Mouse (Mus musculus): ENCODE results near the gene Olfr484.
"Not testable (repeated sequence)": the region's sequence is repeated elsewhere in the genome, so short reads cannot be mapped to it uniquely, and the experiment has no call there.

Olfr484 gene

DNA sequence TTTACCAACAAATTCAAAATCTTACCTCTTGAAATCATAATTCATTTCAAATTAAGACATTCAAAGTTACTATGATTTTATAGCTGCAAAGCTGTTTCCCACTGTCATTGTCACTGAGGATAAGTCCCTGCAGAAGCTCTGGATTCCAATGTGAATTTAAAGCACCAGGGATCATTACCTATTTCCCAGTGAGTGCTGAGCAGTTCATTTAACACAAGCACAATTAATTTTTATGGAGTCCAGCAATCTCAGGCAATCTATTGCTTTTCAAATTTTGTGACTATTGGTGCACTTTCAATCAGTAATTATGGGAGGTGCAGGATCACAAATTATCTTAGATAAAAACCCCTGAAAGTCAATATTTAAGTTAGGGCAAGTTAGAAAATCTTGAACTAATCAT, at the start of gene Olfr484:
Gene Olfr484, minus strand, starts transcription at position 101 of the 400 bp plus-strand sequence.
- no peak for DNase-seq (ENCODE audit: low spot score)

DNA sequence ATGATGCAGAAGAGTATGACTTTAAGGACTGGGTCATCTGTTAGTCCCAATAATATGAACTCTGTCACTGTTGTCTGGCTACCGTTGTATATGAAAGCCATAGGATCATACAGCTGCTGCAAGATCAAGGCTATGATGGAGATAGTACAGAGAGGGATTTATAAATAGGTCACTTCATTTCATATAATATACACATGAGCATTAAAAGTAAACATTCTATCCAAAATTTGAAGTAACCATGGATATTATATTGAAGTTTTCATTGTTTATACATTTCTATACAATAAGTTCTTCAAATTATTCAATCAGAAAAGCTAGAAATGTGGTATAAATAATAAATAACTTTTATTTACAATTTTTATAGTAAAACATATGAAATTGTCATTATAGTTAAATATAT, 45.4 kb upstream of the Olfr484 start, which contains the start of gene Olfr486:
Gene Olfr486, minus strand, starts transcription at position 101 of the 400 bp plus-strand sequence.
- not testable (repeated sequence) for DNase-seq (ENCODE audit: low spot score)

DNA sequence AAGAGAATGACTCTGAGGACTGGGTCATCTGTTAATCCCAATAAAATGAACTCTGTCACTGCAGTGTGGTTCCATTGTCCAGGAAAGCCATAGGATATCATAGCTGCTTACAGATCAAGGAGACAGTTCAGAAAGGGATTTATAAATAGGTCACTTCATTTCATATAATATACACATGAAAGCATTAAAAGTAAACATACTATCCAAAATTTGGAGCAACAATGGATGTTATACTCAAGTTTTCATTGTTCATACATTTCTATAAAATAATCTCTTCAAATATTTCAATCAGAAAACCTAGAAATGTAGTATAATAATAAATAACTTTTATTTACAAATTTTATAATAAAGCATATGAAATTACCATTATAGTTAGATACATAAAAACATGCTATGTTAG, 32.5 kb upstream of the Olfr484 start, which contains the start of gene Olfr485:
Gene Olfr485, minus strand, starts transcription at position 101 of the 400 bp plus-strand sequence.
- DNase-seq (ENCODE audit: low spot score), result no peak

DNA sequence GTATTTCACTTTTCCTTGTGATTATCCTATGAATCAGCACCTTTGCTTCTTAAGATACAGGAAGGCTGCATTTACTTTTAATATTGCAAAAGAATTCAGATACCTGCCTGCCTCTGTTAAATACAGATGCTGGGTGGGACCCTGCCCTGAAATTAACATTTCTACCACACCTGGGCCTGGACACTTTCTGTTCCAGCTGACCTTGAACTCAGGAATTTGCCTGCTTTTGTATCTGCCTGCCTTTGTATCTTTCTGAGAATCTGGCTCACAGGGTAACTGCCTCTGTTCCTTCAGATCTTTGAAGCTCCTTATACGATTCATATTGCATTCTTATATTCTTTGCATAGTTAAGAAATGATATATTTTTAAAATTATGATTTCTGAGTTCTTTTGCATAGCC, 5.8 kb downstream of the Olfr484 start:
- DNase-seq (ENCODE audit: low spot score), result no peak

DNA sequence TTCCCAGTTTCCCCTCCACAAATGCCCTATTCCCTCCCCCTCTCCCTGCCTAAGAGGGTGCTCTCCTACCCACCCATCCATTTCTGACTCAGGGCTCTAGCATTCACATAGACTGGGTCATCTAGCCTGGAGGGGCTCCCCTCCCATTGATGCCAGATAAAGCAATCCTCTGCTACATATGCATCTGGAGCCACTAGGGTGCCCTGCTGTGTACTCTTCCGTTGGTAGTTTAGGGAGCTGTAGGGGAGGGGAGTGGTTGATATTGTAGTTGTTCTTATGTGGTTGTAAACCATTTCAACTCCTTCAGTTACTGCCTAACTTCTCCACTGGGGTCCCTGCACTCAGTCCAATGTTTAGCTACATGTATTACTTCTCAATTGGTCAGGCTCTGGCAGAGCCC, 6.6 kb downstream of the Olfr484 start:
- DNase-seq (ENCODE audit: low spot score), result no peak

DNA sequence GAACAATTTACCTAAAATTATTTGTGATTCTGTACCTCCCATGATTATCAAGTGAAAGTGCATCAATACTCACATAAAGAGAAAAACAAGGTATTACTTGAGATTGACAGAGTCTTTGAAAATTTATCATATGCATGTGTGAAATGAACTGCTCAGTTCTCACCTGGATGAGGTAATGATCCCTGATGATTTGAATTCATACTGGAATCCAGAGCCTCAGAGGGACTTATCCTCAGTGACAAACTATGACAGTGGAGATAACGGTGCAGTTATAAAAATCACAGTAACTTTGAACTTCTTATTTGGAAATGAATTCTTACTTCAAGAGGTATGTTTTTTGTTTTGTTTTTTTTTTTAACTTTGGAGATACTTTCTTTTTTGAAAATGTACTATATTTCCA, 26.7 kb downstream of the Olfr484 start, which contains the start of gene Olfr483:
Gene Olfr483, plus strand, starts transcription at position 301 of the 400 bp plus-strand sequence.
- DNase-seq (ENCODE audit: low spot score), result no peak

DNA sequence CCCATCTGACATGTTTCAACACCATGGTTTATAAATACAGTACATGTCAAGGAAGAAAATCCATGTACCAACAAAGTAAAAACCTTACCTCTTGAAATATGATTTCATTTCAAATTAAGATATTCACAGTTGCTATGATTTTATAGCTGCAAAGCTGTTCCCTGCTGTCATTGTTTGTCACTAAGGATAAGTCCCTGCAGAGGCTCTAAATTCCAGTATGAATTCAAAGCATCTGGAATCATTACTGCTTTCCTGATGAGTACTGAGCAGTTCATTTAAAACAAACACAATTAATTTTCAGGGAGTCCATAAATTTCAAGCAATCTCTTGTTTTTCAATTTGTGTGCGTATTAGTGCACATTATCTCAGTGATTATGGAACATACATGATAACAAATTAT, 29.8 kb downstream of the Olfr484 start, which contains the start of gene Olfr482:
Gene Olfr482, minus strand, starts transcription at position 101 of the 400 bp plus-strand sequence.
- DNase-seq (ENCODE audit: low spot score), result no peak

DNA sequence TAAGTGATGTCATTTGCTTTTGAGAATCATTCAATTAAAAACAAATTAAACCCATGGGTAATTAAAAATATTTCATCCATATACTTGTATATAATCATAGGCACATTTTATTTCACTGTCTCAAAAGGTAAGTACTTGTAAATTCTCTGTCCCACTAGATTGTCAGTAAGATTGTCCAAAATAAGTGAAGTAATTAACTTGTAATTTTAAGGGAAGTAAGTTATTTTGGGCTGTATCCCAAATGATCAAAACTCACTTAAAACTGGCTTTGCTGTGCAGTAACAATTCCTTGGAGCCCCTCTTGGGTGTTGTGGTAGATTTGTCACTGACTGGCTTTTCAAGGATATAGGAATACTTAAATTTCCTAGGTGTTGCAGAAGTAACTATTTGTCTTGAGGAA, 47.7 kb downstream of the Olfr484 start, which contains the start of gene Olfr481:
Gene Olfr481, plus strand, starts transcription at position 301 of the 400 bp plus-strand sequence.
- no peak for DNase-seq (ENCODE audit: low spot score)

All from urinary bladder, postnatal 10 days (tissue).